Mouse (Mus musculus): ENCODE measurements around the gene Bloc1s4.

Bloc1s4 gene

DNA sequence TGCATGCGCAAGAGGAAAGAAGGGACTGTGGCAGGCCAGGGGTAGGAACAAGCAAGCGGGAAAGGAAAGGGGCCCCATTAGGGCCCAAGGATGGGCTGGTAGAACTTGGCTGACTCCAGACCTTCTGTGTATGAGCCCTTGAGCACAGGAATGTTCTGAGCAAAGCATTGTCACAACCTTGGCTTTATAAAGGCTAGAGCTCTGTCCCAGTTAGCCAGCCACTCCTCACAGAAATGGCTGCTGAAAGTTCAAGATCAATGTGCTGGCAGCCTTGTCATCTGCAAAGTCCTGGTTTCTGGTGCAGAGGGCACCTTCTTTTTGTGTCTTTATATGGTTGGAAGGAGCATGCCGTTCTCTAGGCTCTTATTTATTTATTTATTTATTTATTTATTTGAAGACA is 28.8 kb downstream of the Bloc1s4 start:
- CTCF ChIA-PET = no interaction called here

DNA sequence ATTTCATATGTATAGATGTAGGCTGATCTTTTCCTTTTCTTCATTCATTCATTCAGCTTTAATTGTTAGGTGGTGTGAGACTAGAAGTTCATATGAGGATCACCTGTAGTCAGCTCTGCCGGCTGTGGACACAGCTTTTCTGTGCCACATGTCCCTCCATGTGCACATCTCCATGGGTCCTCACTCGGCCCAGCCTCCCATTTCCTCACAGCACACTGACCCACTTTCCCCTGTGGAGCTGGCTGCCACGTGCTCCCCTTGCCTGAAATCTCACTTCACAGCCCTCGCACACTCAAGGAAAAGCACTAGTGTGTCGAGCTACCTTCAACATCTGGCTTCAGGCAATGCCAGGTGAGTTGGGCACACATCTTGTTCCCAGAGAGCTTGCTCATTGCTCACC is 29.3 kb downstream of the Bloc1s4 start:
- CTCF ChIA-PET = no interaction called here

DNA sequence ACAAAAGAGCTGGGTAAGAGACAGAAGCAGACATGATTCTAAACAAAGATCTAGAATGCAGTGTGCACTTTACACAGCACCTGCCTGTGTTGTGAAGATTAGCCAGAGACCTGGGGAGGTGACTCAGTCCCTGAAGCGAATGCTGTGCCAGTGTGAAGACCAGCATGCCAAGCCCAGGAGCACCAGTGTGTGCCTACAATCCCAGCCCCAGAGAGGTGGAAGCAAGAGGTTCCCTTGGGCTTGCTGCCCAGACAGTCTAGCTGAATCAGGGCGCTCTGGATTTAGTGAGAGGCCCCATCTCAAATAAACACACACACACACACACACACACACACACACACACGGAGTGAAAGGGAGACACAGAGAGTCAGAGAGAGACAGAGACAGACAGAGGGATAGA is 30.6 kb downstream of the Bloc1s4 start:
- CTCF ChIA-PET = no interaction called here

DNA sequence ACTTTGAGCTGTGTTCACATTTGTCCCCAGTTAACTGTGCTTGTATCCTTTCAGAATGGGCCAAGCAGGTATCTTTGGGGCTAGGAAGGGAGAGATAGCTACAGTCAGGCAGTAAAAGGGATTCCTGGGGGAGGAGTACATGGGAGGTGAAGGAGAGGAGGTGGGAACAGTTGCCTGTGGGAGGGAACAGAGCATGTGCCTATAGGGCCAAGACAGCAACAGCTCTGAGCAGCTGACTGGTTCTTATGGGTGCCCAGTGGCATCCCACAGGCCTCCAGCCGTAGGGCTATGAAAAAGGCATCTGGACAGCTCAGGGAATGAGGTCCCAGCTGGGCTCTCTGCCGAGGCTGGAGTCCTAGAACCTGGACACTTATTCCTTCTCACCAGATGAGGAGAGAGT is 31.6 kb downstream of the Bloc1s4 start:
- CTCF ChIA-PET = interaction anchor here (0.5 kb wide), 1 partner anchor 36 kb away, joined by 4 read pairs; no protein-coding TSS in a partner anchor

DNA sequence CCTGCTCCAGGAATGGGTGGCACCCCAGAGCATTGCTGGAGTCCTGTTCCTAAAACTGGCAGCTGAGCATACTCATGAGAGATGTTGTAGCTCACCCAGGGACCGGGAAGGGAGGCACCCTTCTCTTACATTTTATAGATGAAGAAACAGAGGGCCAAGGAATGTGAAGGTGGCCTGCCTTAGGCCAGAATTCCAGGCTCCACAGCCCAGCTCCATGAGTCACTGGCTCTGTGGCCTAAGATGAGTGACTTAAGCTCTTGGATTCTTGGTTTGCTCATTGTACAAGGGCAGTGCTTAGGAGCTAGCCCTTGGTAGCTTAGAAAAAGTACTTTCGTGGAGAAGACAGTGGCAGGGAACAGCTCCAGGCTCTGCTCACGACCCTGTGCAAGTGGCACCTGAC is 33.6 kb downstream of the Bloc1s4 start:
- CTCF ChIA-PET = no interaction called here

DNA sequence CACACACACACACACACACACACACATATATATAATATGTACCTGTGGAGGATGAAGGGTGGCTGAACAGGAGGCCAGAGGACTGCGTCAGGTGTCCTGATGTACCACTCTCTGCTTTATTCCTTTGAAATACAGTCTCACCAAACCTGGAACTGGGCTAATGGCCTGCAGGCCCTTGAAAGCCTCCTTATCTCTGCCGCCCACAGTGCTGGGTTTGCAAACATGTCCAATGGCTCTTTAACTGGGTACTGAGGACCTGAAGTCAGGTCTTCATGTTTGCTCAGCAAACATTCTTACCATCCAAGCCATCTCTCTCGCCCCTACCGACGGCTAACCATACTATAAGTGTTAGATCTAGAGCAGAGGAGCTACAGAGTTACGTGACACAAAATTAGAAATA is 34.8 kb downstream of the Bloc1s4 start:
- CTCF ChIA-PET = no interaction called here

DNA sequence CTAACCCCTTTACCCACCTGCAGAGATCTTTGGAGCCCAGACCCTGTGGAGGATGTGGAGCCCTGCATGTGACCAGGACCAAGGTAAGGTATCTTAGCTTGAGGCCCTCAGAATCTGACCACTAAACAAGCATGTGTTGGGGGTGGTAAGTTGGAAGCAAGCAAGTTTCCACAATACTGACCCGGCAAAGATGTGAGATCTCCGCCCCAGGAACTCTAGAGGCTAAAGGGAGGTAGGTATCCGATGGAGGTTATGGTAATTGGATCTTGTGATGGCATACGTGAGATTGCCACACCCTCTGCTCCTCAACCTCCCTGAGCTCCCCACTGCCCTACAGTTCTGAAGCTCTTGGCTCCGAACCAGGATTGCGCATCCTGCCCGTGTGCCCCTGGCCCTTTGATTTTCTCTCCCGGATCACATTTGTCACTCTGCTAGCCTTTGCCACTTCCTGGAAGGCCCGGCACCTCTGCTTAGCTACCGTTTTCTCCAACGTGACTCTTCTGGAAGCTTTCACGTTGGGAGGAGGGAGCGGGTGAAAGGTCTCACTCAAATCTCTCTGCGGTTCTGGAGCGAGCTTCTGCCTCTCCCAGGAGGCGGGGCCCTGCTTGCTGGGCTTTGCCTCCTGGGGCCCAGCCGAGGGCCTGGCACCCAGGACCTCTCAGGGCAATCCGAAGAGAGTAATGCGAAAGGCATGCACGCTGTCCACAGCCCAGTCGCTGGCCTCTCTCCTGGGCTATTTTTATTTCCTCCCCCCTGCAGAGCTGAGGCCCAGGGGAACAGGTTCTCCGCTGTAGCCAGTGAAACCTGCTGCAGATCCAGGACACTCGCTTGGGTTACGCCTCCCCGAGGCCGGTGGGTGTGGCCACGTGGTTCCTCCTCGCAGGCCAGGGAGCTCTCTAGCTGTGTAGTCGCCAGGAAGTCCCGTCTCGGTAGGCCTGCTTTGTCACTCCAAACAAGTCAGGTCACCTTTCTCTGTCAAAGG is 35.6 kb downstream of the Bloc1s4 start:
- CTCF ChIA-PET = no interaction called here

DNA sequence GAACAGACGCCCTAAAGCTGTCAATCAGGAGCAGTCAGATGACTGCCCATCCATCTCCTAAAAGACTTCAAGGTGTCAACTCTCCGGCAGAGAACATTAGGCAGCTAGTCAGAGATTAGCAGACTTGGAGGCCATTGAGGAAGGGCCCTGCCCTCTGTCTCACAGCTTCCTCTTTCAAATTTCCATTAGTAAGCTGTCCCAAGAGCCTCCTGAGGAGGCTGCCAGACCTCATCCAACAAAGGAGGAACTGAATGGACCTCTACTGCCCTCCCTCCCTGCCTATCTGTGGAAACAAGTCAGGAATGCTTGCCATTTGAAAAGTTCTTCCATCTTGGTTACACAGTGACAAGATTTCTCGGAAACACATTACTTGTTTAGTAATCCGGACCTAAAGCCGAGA is 36.6 kb downstream of the Bloc1s4 start:
- CTCF ChIA-PET = no interaction called here

DNA sequence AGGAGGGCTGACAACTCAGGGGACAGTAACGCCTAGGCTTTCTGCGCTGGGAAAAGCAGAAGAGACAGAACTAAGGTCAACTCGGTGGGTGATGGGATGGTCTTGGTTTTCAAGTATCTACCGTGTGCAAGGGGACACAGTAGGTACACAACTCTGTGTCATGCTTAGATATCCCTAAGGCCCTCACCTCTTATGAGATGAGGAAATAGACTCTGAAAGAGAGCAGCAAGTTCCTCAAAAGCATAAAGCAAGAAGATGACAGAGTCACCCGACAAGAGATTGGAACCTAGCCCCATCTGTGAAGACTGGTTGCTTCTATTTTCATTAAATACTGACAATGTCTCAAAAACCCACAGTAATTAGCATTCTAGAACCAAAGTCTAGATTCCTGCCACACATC is 42.7 kb downstream of the Bloc1s4 start:
- CTCF ChIA-PET = interaction anchor here (0.8 kb wide), 1 partner anchor 255 kb away, joined by 3 read pairs; no protein-coding TSS in a partner anchor

DNA sequence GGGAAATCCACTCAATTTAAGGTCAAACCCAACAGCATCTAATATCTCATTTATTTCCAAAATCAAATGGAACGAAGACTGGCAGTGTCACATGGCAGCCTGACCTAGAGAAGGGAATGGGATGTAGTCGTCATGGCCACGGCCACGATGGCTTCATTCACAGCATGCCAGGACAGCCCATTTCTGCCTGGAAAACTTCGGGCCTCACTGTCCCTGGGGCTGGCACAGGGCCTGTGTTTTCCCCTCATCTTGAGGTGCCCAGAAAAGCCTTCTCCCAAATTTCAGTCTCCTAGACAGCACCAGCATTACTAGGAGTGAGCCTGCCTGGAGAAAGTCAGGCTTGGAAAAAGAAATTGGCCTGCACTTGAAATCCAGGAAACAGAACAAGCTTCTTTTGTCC is 43.1 kb downstream of the Bloc1s4 start:
- CTCF ChIA-PET = interaction anchor here (0.8 kb wide), 1 partner anchor 255 kb away, joined by 3 read pairs; no protein-coding TSS in a partner anchor

DNA sequence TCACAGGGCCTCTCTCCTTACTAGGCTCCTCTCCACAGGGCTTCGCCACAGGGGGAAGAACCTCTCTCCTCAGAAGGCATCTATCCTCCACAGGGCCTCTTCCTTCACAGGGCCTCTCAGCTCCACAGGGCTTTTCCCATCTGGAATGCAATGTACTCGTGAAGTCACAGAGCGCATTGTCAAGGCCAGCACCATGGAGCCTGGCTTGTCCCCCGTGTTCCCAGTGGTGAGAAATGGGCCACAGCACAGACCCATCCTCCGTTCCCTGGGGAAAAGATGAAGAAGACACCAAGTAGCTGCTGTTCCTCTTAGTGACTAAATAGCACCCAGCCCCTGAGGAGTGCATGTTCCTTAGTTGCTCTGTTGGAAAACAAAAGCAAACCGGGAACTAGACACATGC is 43.8 kb downstream of the Bloc1s4 start:
- CTCF ChIA-PET = interaction anchor here (0.8 kb wide), 1 partner anchor 254 kb away, joined by 3 read pairs; no protein-coding TSS in a partner anchor

DNA sequence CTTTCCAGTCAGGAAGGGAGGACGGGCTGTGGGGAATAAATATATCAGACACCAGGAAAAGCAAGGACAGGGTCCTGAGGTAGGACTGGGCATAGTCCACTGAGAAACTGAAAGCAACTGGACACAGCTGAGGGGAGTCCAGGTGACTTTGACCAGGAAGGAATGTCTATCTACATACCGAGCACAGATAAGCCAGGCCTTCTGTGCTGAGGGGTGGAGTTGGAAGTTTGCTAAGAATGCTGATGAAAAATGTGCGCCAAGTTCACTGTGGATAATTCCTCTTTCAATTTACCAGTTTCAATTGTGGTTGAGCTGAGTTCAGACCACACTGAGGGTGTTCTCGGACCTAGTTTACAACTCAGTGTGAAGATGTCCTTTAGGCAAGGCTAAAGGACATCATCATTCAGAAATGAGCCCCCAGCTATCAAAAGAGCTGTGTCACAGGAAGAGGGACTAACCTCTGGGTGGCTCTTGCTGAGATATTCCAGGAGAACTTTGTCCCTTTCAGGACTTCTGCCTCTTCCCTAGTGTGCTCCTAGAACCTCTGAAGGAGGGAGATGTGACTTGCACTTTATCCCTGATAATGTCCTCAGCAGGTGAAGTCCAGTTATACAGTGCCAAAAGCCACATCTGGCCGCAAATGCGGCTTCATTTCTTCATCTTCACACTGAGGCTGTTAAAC is 47.4 kb downstream of the Bloc1s4 start:
- CTCF ChIA-PET = no interaction called here

DNA sequence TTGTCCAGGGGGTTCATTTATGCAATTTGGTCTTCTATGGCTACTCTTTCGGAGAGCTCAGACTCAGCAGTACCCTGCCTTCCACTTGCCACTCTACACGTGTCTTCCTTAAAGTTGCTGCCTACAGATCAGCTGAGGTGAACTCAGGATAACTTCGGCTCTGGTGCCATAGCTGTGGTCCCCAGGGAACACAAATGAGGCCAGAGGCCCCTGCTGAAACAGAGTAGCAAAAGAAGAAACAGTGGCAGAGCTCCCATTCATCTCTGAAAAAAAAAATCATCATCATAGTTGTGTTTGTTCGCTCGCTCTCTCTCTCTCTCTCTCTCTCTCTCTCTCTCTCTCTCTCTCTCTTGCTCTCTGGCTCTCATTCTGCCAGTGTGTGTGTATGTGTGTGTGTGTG is 49.8 kb downstream of the Bloc1s4 start:
- CTCF ChIA-PET = interaction anchor here (0.7 kb wide), 1 partner anchor 1466 kb away, joined by 16 read pairs; no protein-coding TSS in a partner anchor

DNA sequence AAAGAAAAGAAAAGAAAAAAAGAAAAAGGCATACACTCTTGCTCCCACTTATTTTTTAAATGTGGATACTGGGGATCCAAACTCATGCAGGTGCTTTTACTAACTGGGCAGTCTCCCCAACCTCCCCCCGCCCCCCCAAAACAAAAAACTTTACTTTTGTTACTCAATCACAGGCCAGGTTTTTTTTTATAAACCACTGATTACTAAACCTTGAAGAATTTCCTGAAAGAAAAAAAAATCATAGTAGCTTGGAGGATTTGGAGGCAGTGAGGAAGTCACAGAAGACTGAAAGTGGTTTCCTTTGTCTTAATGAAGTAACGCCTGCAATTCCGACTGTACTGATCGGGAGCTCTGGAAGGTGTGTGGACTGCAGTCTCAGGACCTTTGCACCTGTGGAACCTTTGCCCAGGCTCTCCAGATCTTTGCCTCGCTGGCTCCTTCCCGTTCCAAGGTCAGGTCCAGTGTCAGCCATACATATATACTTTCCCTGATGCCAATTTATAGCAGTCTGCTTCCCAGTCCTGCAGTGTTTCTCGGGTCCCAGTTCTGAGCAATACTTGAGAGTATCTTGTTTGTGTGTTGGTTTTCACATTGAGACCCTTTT is 50.3 kb downstream of the Bloc1s4 start:
- CTCF ChIA-PET = interaction anchor here (0.7 kb wide), 1 partner anchor 1465 kb away, joined by 16 read pairs; no protein-coding TSS in a partner anchor

Measured in spleen, embryonic (tissue).